Mouse (Mus musculus): ENCODE data around the gene Lamc3. TPM values are rescaled to one million over a fixed set of nuclear protein-coding genes. Genes with fewer than 3 reads are reported as not detected.

The Lamc3 gene
- polyA plus RNA-seq (2015; fragmentation: Nextera tagmentation; extraction: Ambion mirVana), result 1.3 and 1.9 TPM in 2 replicates

- no peak within 1 kb of the TSS; the same call in 1 of the 2 replicates for H3K9ac ChIP-seq (ENCODE audit: low read length)
- H3K4me1 ChIP-seq (ENCODE audit: control insufficient read depth, insufficient read depth, low read length), result no peaks in the 10 kb centered on the region
- H3K27me3 ChIP-seq (ENCODE audit: control insufficient read depth, insufficient read depth, low read length), result peaks cover 35% of the 10 kb centered on the region
- H3K4me3 ChIP-seq (replicated peaks; ENCODE audit: low read length), result peak within 1 kb of the TSS; percentile 32
- no peaks in the 10 kb centered on the region for H3K36me3 ChIP-seq (ENCODE audit: control insufficient read depth, insufficient read depth, low read length)
- peak; percentile 72; the same call in 1 of the 2 replicates for ATAC-seq (ENCODE audit: insufficient read depth, low FRiP score)
- peak within 1 kb of the TSS; percentile 44 for H3K4me2 ChIP-seq (ENCODE audit: low read depth, low read length)
- H3K9me3 ChIP-seq (replicated peaks; ENCODE audit: control insufficient read depth, low read length), result no peaks in the 10 kb centered on the region
- no peak within 1 kb of the TSS for H3K27ac ChIP-seq (ENCODE audit: low read length)
- WGBS, result 5% methylated on average over 26 of the region's 26 CpGs
These were observed at the start of gene Lamc3 for GRCm38 (mm10) chr2:31887030-31887429. Gene Lamc3 (plus strand): TSS chr2:31887291.

DNA sequence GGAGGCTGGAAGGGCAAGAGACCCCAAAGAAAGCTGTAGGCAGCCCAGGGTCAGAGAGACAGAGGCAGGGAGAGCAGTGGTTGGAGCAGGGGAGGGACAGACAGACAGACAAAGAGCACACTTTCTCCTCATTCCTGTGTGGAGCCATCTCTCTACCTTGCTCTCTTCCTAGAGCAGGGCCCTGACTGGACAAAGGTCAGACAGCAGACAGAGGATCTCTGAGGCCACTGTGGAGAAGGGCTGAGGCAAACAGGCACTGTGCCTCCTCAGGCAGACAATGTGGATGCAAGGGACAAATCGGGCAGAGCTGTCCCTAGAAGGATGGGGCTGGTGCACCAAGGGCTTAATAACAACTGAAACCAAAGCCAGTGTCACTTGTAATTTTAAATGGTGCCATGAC is 48.2 kb upstream of the Lamc3 start:
- H3K9ac ChIP-seq (ENCODE audit: low read length), result no peak overlapping the region
- no peaks in the 10 kb centered on the region for H3K4me1 ChIP-seq (ENCODE audit: control insufficient read depth, insufficient read depth, low read length)
- H3K27me3 ChIP-seq (ENCODE audit: control insufficient read depth, insufficient read depth, low read length), result 0 out of 2 replicates have a peak, but pooled peaks cover 2% of the 10 kb centered on the region
- no peak for ATAC-seq (ENCODE audit: insufficient read depth, low FRiP score)
- WGBS, result 52% methylated on average over 1 of the region's 1 CpGs
- no peak overlapping the region for H3K4me2 ChIP-seq (ENCODE audit: low read depth, low read length)
- H3K4me3 ChIP-seq (replicated peaks; ENCODE audit: low read length), result no peak overlapping the region
- no peak overlapping the region for H3K27ac ChIP-seq (ENCODE audit: low read length)
- no peaks in the 10 kb centered on the region for H3K9me3 ChIP-seq (replicated peaks; ENCODE audit: control insufficient read depth, low read length)
- H3K36me3 ChIP-seq (ENCODE audit: control insufficient read depth, insufficient read depth, low read length), result no peaks in the 10 kb centered on the region

- peaks cover 11% of the 10 kb centered on the region for H3K4me1 ChIP-seq (ENCODE audit: control insufficient read depth, insufficient read depth, low read length)
- H3K9ac ChIP-seq (ENCODE audit: low read length), result no peak overlapping the region
- peaks cover 40% of the 10 kb centered on the region for H3K27me3 ChIP-seq (ENCODE audit: control insufficient read depth, insufficient read depth, low read length)
- H3K27ac ChIP-seq (ENCODE audit: low read length), result no peak overlapping the region
- no peak overlapping the region for H3K4me3 ChIP-seq (replicated peaks; ENCODE audit: low read length)
- H3K4me2 ChIP-seq (ENCODE audit: low read depth, low read length), result no peak overlapping the region
- 7% methylated on average over 10 of the region's 10 CpGs for WGBS
- no peaks in the 10 kb centered on the region for H3K36me3 ChIP-seq (ENCODE audit: control insufficient read depth, insufficient read depth, low read length)
- ATAC-seq (ENCODE audit: insufficient read depth, low FRiP score), result no peak
- no peaks in the 10 kb centered on the region for H3K9me3 ChIP-seq (replicated peaks; ENCODE audit: control insufficient read depth, low read length)
These were observed 42.4 kb upstream of the Lamc3 start for GRCm38 (mm10) chr2:31844729-31845136.

DNA sequence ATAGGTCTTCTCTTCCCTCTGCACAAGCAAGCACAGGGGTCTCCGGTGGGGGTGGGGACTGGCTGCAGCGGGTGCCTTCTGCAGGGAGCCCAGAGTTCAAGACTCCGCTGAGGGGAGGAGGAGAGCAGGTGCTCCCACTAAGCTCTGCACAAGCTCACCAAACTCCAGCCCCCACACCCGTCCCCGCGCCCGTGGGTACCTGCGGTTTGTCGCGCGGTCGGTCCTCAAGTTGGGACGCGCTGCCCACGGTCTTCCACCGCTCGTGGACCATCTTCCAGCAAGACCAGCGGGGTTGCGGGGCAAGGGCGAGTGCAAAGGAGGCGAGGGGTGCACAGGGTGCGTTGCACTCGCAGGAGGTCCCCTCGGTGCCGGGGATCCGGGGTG is 41.6 kb upstream of the Lamc3 start:
- peaks cover 11% of the 10 kb centered on the region for H3K4me1 ChIP-seq (ENCODE audit: control insufficient read depth, insufficient read depth, low read length)
- no peak for ATAC-seq (ENCODE audit: insufficient read depth, low FRiP score)
- no peaks in the 10 kb centered on the region for H3K36me3 ChIP-seq (ENCODE audit: control insufficient read depth, insufficient read depth, low read length)
- peak overlapping the region; percentile 52 for H3K9ac ChIP-seq (ENCODE audit: low read length)
- peak overlapping the region; percentile 60 for H3K4me3 ChIP-seq (replicated peaks; ENCODE audit: low read length)
- 2% methylated on average over 26 of the region's 26 CpGs for WGBS
- peaks cover 40% of the 10 kb centered on the region for H3K27me3 ChIP-seq (ENCODE audit: control insufficient read depth, insufficient read depth, low read length)
- H3K4me2 ChIP-seq (ENCODE audit: low read depth, low read length), result peak overlapping the region; percentile 98
- H3K9me3 ChIP-seq (replicated peaks; ENCODE audit: control insufficient read depth, low read length), result no peaks in the 10 kb centered on the region
- H3K27ac ChIP-seq (ENCODE audit: low read length), result no peak overlapping the region

DNA sequence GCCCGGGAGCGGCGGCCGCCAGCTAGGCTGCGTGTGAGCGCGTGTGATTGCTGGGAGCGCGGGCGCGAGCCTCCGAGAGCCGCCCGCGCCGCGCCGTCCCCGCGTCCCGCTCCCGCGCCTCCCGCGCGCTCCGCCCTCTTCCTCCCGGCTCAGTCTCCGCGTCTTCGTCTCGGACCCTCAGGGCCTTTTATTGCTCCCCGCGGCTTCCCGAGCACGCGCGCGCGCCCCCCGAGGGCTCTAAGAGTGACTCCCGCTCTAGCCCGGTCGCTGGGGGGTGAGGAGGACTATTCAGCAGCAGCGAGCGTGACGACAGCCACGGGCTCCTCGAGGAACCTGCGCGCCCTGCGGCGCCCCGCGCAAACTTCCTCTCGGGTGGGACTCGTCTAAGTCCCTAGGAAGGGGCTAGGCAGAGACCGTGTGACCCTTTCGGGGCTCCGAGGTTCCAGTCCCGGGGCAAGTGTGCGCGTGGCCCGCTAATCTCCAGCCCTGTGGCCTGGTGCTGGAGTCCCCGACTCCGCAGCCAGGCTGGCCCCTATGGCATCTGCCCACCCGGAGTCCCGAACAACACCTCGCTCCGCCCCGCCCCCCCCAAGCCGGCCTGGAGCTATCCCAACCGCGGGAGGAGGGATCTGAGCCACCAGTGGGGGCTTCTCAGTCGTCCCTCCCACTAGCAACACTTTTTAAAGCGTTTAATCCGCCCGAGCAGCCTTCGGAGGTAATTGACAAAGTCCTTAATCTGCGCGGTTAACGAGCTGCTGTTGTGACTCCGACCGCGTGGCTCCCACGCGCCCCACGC is 41.0 kb upstream of the Lamc3 start, which contains the start of gene Fibcd1:
Gene Fibcd1, minus strand, starts transcription at position 110 of the 796 bp plus-strand sequence.
- Histone ChIP-seq H3K4me3 (replicated peaks; ENCODE audit: low read length) (peak within 1 kb of the TSS; percentile 60), H3K9ac (ENCODE audit: low read length) (peak within 1 kb of the TSS; percentile 52), H3K27ac (ENCODE audit: low read length) (no peak within 1 kb of the TSS), H3K4me2 (ENCODE audit: low read depth, low read length) (peak within 1 kb of the TSS; percentile 98), H3K27me3 (ENCODE audit: control insufficient read depth, insufficient read depth, low read length) (peaks cover 40% of the 10 kb centered on the region), H3K4me1 (ENCODE audit: control insufficient read depth, insufficient read depth, low read length) (peaks cover 11% of the 10 kb centered on the region), H3K9me3 (replicated peaks; ENCODE audit: control insufficient read depth, low read length) (no peaks in the 10 kb centered on the region), H3K36me3 (ENCODE audit: control insufficient read depth, insufficient read depth, low read length) (no peaks in the 10 kb centered on the region)
- ATAC-seq (ENCODE audit: insufficient read depth, low FRiP score), result 0 out of 2 replicates have a peak, but pooled peaks have one; percentile 24
- under 1% methylated on average over 70 of the region's 88 CpGs for WGBS

DNA sequence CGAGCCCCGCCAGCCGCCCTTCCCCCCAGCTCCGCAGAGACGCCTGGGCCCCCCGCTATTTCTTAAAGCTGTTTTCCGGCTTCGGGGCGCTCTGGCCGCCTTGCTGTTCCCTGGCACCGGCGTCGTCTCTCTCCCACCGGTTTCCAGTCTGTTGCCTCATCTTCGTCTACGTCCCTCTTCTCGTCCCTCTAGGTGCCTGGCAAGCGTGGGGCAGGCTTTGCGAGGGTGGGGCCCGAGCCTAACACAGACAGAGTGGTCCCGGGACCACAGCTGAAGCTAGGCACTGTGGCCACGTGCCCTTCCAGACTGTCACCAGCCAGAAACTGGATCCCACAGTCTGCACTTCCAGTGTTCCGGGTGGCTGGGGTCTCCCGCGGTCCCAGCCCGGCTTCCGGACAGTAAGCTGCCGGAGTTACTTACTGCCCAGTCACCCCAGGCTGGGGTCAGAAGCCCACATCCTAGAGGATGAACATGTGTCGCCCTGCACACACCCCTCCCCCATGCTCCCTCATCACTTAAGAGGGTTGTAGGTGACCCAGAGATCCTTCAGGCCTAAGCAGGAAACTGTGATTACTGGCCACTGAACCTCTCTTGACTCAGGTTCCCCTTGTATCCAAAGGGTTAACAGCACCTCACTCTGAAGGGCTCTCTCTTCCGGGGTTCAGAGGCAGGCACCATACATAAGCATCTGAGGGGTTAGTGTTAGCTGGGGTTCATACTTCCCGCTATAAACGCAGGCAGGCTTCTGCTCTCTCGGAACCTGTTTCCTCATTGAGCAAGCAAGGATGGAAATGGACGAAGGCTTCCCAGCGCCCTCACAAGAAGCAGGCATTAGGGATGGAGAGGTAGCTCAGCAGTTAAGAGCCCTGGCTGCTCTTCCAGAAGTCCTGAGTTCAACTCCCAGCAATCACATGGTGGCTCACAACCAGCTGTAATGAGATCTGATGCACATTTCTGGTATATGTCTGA is 40.1 kb upstream of the Lamc3 start:
- peak overlapping the region; percentile 52 for H3K9ac ChIP-seq (ENCODE audit: low read length)
- 5% methylated on average over 35 of the region's 35 CpGs for WGBS
- H3K4me3 ChIP-seq (replicated peaks; ENCODE audit: low read length), result peak overlapping the region; percentile 60
- no peaks in the 10 kb centered on the region for H3K36me3 ChIP-seq (ENCODE audit: control insufficient read depth, insufficient read depth, low read length)
- ATAC-seq (ENCODE audit: insufficient read depth, low FRiP score), result no peak
- H3K27me3 ChIP-seq (ENCODE audit: control insufficient read depth, insufficient read depth, low read length), result peaks cover 40% of the 10 kb centered on the region
- peaks cover 11% of the 10 kb centered on the region for H3K4me1 ChIP-seq (ENCODE audit: control insufficient read depth, insufficient read depth, low read length)
- H3K27ac ChIP-seq (ENCODE audit: low read length), result no peak overlapping the region
- H3K4me2 ChIP-seq (ENCODE audit: low read depth, low read length), result peak overlapping the region; percentile 98
- H3K9me3 ChIP-seq (replicated peaks; ENCODE audit: control insufficient read depth, low read length), result no peaks in the 10 kb centered on the region

- no peaks in the 10 kb centered on the region for H3K9me3 ChIP-seq (replicated peaks; ENCODE audit: control insufficient read depth, low read length)
- H3K4me2 ChIP-seq (ENCODE audit: low read depth, low read length), result no peak overlapping the region
- ATAC-seq (ENCODE audit: insufficient read depth, low FRiP score), result 0 out of 2 replicates have a peak, but pooled peaks have one; percentile 17
- H3K27me3 ChIP-seq (ENCODE audit: control insufficient read depth, insufficient read depth, low read length), result peaks cover 40% of the 10 kb centered on the region
- no peak overlapping the region for H3K9ac ChIP-seq (ENCODE audit: low read length)
- peaks cover 11% of the 10 kb centered on the region for H3K4me1 ChIP-seq (ENCODE audit: control insufficient read depth, insufficient read depth, low read length)
- H3K27ac ChIP-seq (ENCODE audit: low read length), result no peak overlapping the region
- no peak overlapping the region for H3K4me3 ChIP-seq (replicated peaks; ENCODE audit: low read length)
- H3K36me3 ChIP-seq (ENCODE audit: control insufficient read depth, insufficient read depth, low read length), result no peaks in the 10 kb centered on the region
- WGBS, result 15% methylated on average over 6 of the region's 6 CpGs
These were observed 39.2 kb upstream of the Lamc3 start for GRCm38 (mm10) chr2:31847908-31848307.

- no peak overlapping the region for H3K27ac ChIP-seq (ENCODE audit: low read length)
- H3K9ac ChIP-seq (ENCODE audit: low read length), result no peak overlapping the region
- no peaks in the 10 kb centered on the region for H3K9me3 ChIP-seq (replicated peaks; ENCODE audit: control insufficient read depth, low read length)
- H3K4me3 ChIP-seq (replicated peaks; ENCODE audit: low read length), result no peak overlapping the region
- no peak overlapping the region for H3K4me2 ChIP-seq (ENCODE audit: low read depth, low read length)
- H3K27me3 ChIP-seq (ENCODE audit: control insufficient read depth, insufficient read depth, low read length), result peaks cover 25% of the 10 kb centered on the region
- no peaks in the 10 kb centered on the region for H3K36me3 ChIP-seq (ENCODE audit: control insufficient read depth, insufficient read depth, low read length)
- ATAC-seq (ENCODE audit: insufficient read depth, low FRiP score), result no peak
- H3K4me1 ChIP-seq (ENCODE audit: control insufficient read depth, insufficient read depth, low read length), result peaks cover 15% of the 10 kb centered on the region
- WGBS, result 36% methylated on average over 12 of the region's 12 CpGs
These were observed 37.0 kb upstream of the Lamc3 start for GRCm38 (mm10) chr2:31850141-31850540.
